Mouse (Mus musculus) ES-E14 (cell line): ENCODE measurements around the gene Irf2bp2.

ENCODE experiments used
- MAFK ChIP-seq: IDR thresholded peaks from 2 replicates; pipeline ENCODE4 v1.6.1; 2014; ENCODE audit warnings: mild to moderate bottlenecking, low read depth, low read length, inconsistent platforms; ENCODE audit not compliant: insufficient read depth
- ZC3H11A ChIP-seq: IDR thresholded peaks from 2 replicates; pipeline ENCODE4 v1.6.1; 2012; ENCODE audit warnings: low read depth, mild to moderate bottlenecking, inconsistent platforms, low read length, borderline replicate concordance
- ZNF384 ChIP-seq: IDR thresholded peaks from 2 replicates; pipeline ENCODE4 v1.6.1; 2012; ENCODE audit warnings: low read depth, low read length, inconsistent platforms

- TF ChIP-seq MAFK = no peak
- no peak for TF ChIP-seq ZNF384
- no peak for TF ChIP-seq ZC3H11A
Observed at GRCm38 (mm10) chr8:126546480-126546879, 47.3 kb downstream of the Irf2bp2 start.
